In the genomic region with DNA sequence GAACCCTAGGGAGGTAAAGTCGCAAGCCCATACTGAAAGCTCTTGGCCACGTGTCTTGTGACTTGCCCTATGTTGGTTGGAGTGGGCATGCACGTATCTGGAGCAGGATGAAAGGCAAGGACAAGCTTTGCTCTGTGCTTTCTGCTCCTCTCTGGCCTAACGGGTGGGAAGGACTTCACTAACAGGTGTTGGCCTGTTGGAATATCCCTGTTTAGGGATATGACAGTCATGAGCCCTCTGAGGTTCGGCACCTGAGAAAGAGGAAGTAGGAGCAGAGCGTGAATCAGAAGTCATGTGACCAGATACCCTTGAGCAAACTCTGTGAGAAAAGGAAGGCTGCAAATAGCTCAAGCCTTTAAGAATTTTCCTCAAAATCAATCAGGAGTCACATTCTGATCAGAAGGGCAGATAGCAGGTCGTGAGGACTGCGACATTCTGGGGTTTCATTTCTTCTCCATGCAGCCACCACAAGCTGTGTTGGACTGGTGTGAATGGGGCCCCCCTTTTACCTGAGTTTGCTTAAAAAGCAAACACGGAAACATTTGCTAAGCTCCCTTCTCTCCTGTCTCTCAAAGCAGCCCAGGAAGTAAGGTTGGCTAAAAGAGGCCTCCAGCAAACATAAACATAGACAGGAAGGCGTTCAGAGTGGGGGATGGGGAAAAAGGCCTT, we compare ENCODE assay signal across 11 mouse cellular contexts.
DNase-seq lines count a peak whose midpoint lies in the region; ATAC-seq and TF ChIP-seq lines count a peak whose summit lies in the region.
"Had no signal": no experiment of that assay in that cellular context is flagged by ENCODE, and none has a peak within 500 bp of the region (broad histone marks: within the 10 kb centered on the region; RNA-seq: fewer than 3 reads in every experiment).

No protein-coding gene starts in this region.

- H3K4me3 ChIP-seq in lung, postnatal 0 days (ENCODE audit: low read depth, low read length) = no peak overlapping the region
- H3K4me3 ChIP-seq in cerebellum, adult 2 months (replicated peaks; ENCODE audit: insufficient read depth, low read depth, low read length) = no peak overlapping the region
- H3K4me3 ChIP-seq: hindbrain, embryonic 15.5 days had no signal

- no peak for TF ChIP-seq CTCF in lung, postnatal 0 days (IDR thresholded peaks at IDR 0.05)
- no peak for TF ChIP-seq CTCF in cerebellum, adult 2 months (IDR thresholded peaks at IDR 0.05; ENCODE audit: borderline replicate concordance, insufficient read depth, low read depth, low read length)

- no peaks in the 10 kb centered on the region for H3K36me3 ChIP-seq in lung, postnatal 0 days (ENCODE audit: insufficient read depth, low read length)
- H3K36me3 ChIP-seq: hindbrain, embryonic 15.5 days had no signal

- no peaks in the 10 kb centered on the region for H3K9me3 ChIP-seq in lung, postnatal 0 days (ENCODE audit: low read length)
- H3K9me3 ChIP-seq: hindbrain, embryonic 15.5 days had no signal

- peak; percentile 36 for DNase-seq in lung, postnatal 0 days (ENCODE audit: low spot score)
- no peak for DNase-seq in lung, postnatal 4 days
- DNase-seq in spleen, adult 12 weeks (ENCODE audit: low spot score) = peak; percentile 40
- peak; percentile 47 for DNase-seq in thymus, postnatal 4 days
- no peak for DNase-seq in gastrocnemius, adult 8-10 months (ENCODE audit: low spot score in 2 of 2)
- no peak for DNase-seq in cerebellum, adult 2 months
- no peak for DNase-seq in urinary bladder, postnatal 36 days (ENCODE audit: low spot score in 2 of 2)
- DNase-seq: layer of hippocampus, postnatal 36 days had no signal

- 41% methylated on average over 10 of the region's 10 CpGs for WGBS in lung, postnatal 0 days
- 81% methylated on average over 10 of the region's 10 CpGs for WGBS in cerebellum, adult 2 months

- no peak overlapping the region for H3K27ac ChIP-seq in lung, postnatal 0 days (ENCODE audit: low read length)
- H3K27ac ChIP-seq in cerebellum, adult 2 months (ENCODE audit: insufficient read depth, low read length) = no peak overlapping the region
- H3K27ac ChIP-seq: hindbrain, embryonic 15.5 days; macrophage had no signal

- H3K27me3 ChIP-seq in lung, postnatal 0 days (replicated peaks; ENCODE audit: insufficient read depth, low read length) = no peaks in the 10 kb centered on the region
- no peaks in the 10 kb centered on the region for H3K27me3 ChIP-seq in cerebellum, adult 2 months (ENCODE audit: control insufficient read depth, insufficient read depth, low read length)
- H3K27me3 ChIP-seq: hindbrain, embryonic 15.5 days had no signal

- H3K4me1 ChIP-seq in lung, postnatal 0 days (ENCODE audit: insufficient read depth, low read depth, low read length) = no peaks in the 10 kb centered on the region; the same call in 1 of the 2 replicates
- H3K4me1 ChIP-seq in cerebellum, adult 2 months (ENCODE audit: control insufficient read depth, insufficient read depth, low read length) = no peaks in the 10 kb centered on the region

- H3K9ac ChIP-seq in lung, postnatal 0 days (replicated peaks; ENCODE audit: low read depth) = no peak overlapping the region
- H3K9ac ChIP-seq: hindbrain, embryonic 15.5 days had no signal

- H3K4me2 ChIP-seq in lung, postnatal 0 days (replicated peaks; ENCODE audit: low read depth, low read length) = no peak overlapping the region
- H3K4me2 ChIP-seq: hindbrain, embryonic 15.5 days had no signal

- TF ChIP-seq EP300 in lung, postnatal 0 days (IDR thresholded peaks at IDR 0.05) = no peak

- TF ChIP-seq POLR2A in cerebellum, adult 2 months (IDR thresholded peaks at IDR 0.05; ENCODE audit: borderline replicate concordance, insufficient read depth, low read length) = no peak

- no peak for ATAC-seq in lung, postnatal 0 days
- ATAC-seq in inflammation-experienced regulatory T-cells, adult 6 months = peak; percentile 79

Comparison
In these comparisons a context has a peak if more than half of its experiments do, and no peak if none do; other contexts are left out.
1. DNase-seq: peak in lung, postnatal 0 days (single experiment), spleen, adult 12 weeks (single experiment) and thymus, postnatal 4 days (single experiment); none in lung, postnatal 4 days (0 of 2), gastrocnemius, adult 8-10 months (0 of 2), cerebellum, adult 2 months (0 of 2) and urinary bladder, postnatal 36 days (0 of 2).